Mouse (Mus musculus) CH12.LX (cell line): Measurements from ENCODE around the gene Olfr922. TPM values are rescaled to one million over a fixed set of nuclear protein-coding genes. Genes with fewer than 3 reads are reported as not detected.

Experiments
- DNase-seq: peaks from one replicate; pipeline ENCODE4 v3.0.0-alpha.2; 2013; ENCODE audit errors: extremely low read depth
- H3K27ac ChIP-seq: 2 replicates; pipeline ENCODE4 v1.5.1; 2012; ENCODE audit warnings: low read depth, mild to moderate bottlenecking, control low read depth, moderate library complexity; ENCODE audit not compliant: insufficient read depth
- H3K27me3 ChIP-seq: replicated peaks from 2 replicates; pipeline ENCODE3; 2012; ENCODE audit warnings: inconsistent platforms
- H3K36me3 ChIP-seq, 2 experiments: replicated peaks in 1 of 2; 2 replicates each; pipeline versions ENCODE3 to v1.6.1; 2012; ENCODE audit warnings: inconsistent platforms in 1 of 2, low read length in 1 of 2, mild to moderate bottlenecking in 1 of 2, mixed read lengths in 1 of 2, moderate library complexity in 1 of 2; ENCODE audit not compliant: control insufficient read depth in 1 of 2, insufficient read depth in 1 of 2
- H3K4me1 ChIP-seq, 2 experiments: 2 replicates each; pipeline ENCODE4 v1.6.1; 2012; ENCODE audit warnings: inconsistent platforms in 1 of 2, moderate library complexity in 1 of 2; ENCODE audit not compliant: insufficient read depth in 2 of 2, control insufficient read depth in 1 of 2
- H3K4me2 ChIP-seq: 2 replicates; pipeline ENCODE4 v1.6.1; 2012; ENCODE audit warnings: low read depth, mild to moderate bottlenecking, control low read depth; ENCODE audit not compliant: poor library complexity, insufficient read depth, severe bottlenecking
- H3K4me3 ChIP-seq, 3 experiments: fragments of 150-350 bp in 1 of 3; sonication (generic) in 1 of 3; replicated peaks in 1 of 3; 2 replicates each; pipeline versions ENCODE3 to v1.5.1; 2011 to 2012; ENCODE audit warnings: low read depth in 2 of 3, low read length in 2 of 3, mild to moderate bottlenecking in 2 of 3, moderate library complexity in 2 of 3, control low read depth in 1 of 3, improper control_type of control experiment in 1 of 3, inconsistent platforms in 1 of 3, mixed read lengths in 1 of 3; ENCODE audit not compliant: poor library complexity in 1 of 3
- H3K79me2 ChIP-seq: replicated peaks from 2 replicates; pipeline ENCODE4 v1.6.1; 2012; ENCODE audit warnings: mild to moderate bottlenecking, moderate library complexity; ENCODE audit not compliant: control insufficient read depth, poor library complexity, insufficient read depth, severe bottlenecking; ENCODE audit errors: extremely low read depth
- H3K9ac ChIP-seq: 2 replicates; pipeline ENCODE4 v1.6.1; 2012; ENCODE audit warnings: low read depth, mild to moderate bottlenecking, control low read depth, moderate library complexity; ENCODE audit not compliant: insufficient read depth
- H3K9me3 ChIP-seq: replicated peaks from 2 replicates; pipeline ENCODE3; 2012; ENCODE audit warnings: low read length, inconsistent platforms, mixed read lengths
- CHD2 ChIP-seq: IDR thresholded peaks from 2 replicates; pipeline ENCODE4 v1.6.1; 2011; ENCODE audit warnings: low read length, improper control_type of control experiment
- CTCF ChIP-seq, 2 experiments: IDR thresholded peaks in 1 of 2; conservative IDR thresholded peaks in 1 of 2; 2 replicates each; pipeline ENCODE4 v1.5.1; 2011 to 2012; ENCODE audit warnings: low read depth in 2 of 2, low read length in 2 of 2, improper control_type of control experiment in 1 of 2, inconsistent platforms in 1 of 2, mild to moderate bottlenecking in 1 of 2, moderate library complexity in 1 of 2
- E2F4 ChIP-seq: IDR thresholded peaks from 2 replicates; pipeline ENCODE4 v1.6.1; 2011; ENCODE audit warnings: low read depth, low read length, improper control_type of control experiment; ENCODE audit not compliant: insufficient replicate concordance
- ELF1 ChIP-seq: IDR thresholded peaks from 2 replicates; pipeline ENCODE4 v1.6.1; 2014; ENCODE audit warnings: low read depth, mild to moderate bottlenecking, inconsistent platforms, low read length, improper control_type of control experiment
- EP300 ChIP-seq: IDR thresholded peaks from 2 replicates; pipeline ENCODE4 v1.6.1; 2011; ENCODE audit warnings: low read length, improper control_type of control experiment
- ETS1 ChIP-seq: conservative IDR thresholded peaks from 2 replicates; pipeline ENCODE4 v1.6.1; 2012; ENCODE audit warnings: low read depth, mild to moderate bottlenecking, inconsistent platforms, low read length, improper control_type of control experiment, moderate library complexity
- GABPA ChIP-seq: IDR thresholded peaks from 2 replicates; pipeline ENCODE4 v1.6.1; 2012; ENCODE audit warnings: low read depth, low read length, improper control_type of control experiment, inconsistent platforms; ENCODE audit not compliant: insufficient replicate concordance
- KAT2A ChIP-seq: IDR thresholded peaks from 2 replicates; pipeline ENCODE4 v1.6.1; 2012; ENCODE audit warnings: low read length, improper control_type of control experiment, inconsistent platforms; ENCODE audit not compliant: insufficient replicate concordance
- MXI1 ChIP-seq: IDR thresholded peaks from 2 replicates; pipeline ENCODE4 v1.6.1; 2011; ENCODE audit warnings: mild to moderate bottlenecking, low read depth, low read length, improper control_type of control experiment
- NELFE ChIP-seq: IDR thresholded peaks from 2 replicates; pipeline ENCODE4 v1.6.1; 2011; ENCODE audit warnings: low read depth, low read length, improper control_type of control experiment
- NRF1 ChIP-seq: IDR thresholded peaks from 2 replicates; pipeline ENCODE4 v1.6.1; 2014; ENCODE audit warnings: low read depth, mild to moderate bottlenecking, inconsistent platforms, low read length, improper control_type of control experiment, moderate library complexity
- POLR2AphosphoS2 ChIP-seq: IDR thresholded peaks from 2 replicates; pipeline ENCODE4 v1.6.1; 2011; ENCODE audit warnings: low read depth, low read length, improper control_type of control experiment
- RAD21 ChIP-seq: IDR thresholded peaks from 2 replicates; pipeline ENCODE4 v1.6.1; 2011; ENCODE audit warnings: low read depth, mild to moderate bottlenecking, low read length, improper control_type of control experiment, moderate library complexity
- RCOR1 ChIP-seq: conservative IDR thresholded peaks from 2 replicates; pipeline ENCODE4 v1.6.1; 2012; ENCODE audit warnings: low read depth, mild to moderate bottlenecking, inconsistent platforms, low read length, improper control_type of control experiment
- SIN3A ChIP-seq: IDR thresholded peaks from 2 replicates; pipeline ENCODE4 v1.6.1; 2012; ENCODE audit warnings: low read length, improper control_type of control experiment, inconsistent platforms
- TBP ChIP-seq: conservative IDR thresholded peaks from 2 replicates; pipeline ENCODE4 v1.6.1; 2011; ENCODE audit warnings: low read depth, low read length, improper control_type of control experiment
- UBTF ChIP-seq: IDR thresholded peaks from 2 replicates; pipeline ENCODE4 v1.6.1; 2012; ENCODE audit warnings: low read depth, mild to moderate bottlenecking, inconsistent platforms, low read length, improper control_type of control experiment, moderate library complexity
- USF1 ChIP-seq: IDR thresholded peaks from 2 replicates; pipeline ENCODE4 v1.6.1; 2014; ENCODE audit warnings: low read depth, mild to moderate bottlenecking, inconsistent platforms, low read length, improper control_type of control experiment
- ZC3H11A ChIP-seq: IDR thresholded peaks from 2 replicates; pipeline ENCODE4 v1.6.1; 2012; ENCODE audit warnings: low read depth, mild to moderate bottlenecking, inconsistent platforms, low read length, improper control_type of control experiment
- ZMIZ1 ChIP-seq: IDR thresholded peaks from 2 replicates; pipeline ENCODE4 v1.6.1; 2012; ENCODE audit warnings: low read depth, mild to moderate bottlenecking, inconsistent platforms, low read length, improper control_type of control experiment
- ZNF384 ChIP-seq: IDR thresholded peaks from 2 replicates; pipeline ENCODE4 v1.6.1; 2012; ENCODE audit warnings: low read depth, low read length, improper control_type of control experiment, inconsistent platforms
- dilution Hi-C: fragments of 300-500 bp; cut with MboI; formaldehyde crosslinking; loops from 2 replicates; pipeline ENCODE4 v1.14.3; 2020; ENCODE audit warnings: low sequenced_read_pairs; ENCODE audit not compliant: extremely low pct_unique_long_range_greater_than_20kb, extremely low pct_ligation_motif_present
- in situ Hi-C: fragments of 300-500 bp; cut with MboI; formaldehyde crosslinking; loops from 3 replicates; pipeline ENCODE4 v1.14.3; 2019; ENCODE audit warnings: low sequenced_read_pairs, low pct_ligation_motif_present, low pct_unique_long_range_greater_than_20kb, mixed read lengths
- polyA plus RNA-seq: library from polyadenylated mRNA; unstranded; fragments of >175 nt; gene quantifications from 2 replicates; pipeline ENCODE4 v1.2.1, GENCODE M21; 2012; ENCODE audit warnings: low read depth; ENCODE audit not compliant: insufficient read length
- total RNA-seq, 2 experiments: library from RNA; depleted of rRNA; stranded (reverse); fragments of 300-350 nt in 1 of 2; fragments of >200 nt in 1 of 2; gene quantifications; 2 replicates each; pipeline ENCODE4 v1.2.3; 2012 to 2014

Olfr922 gene
- total and polyA plus RNA-seq, 3 experiments, result not detected

- Histone ChIP-seq H3K9ac (no peak overlapping the region), H3K9me3 (no peaks in the 10 kb centered on the region), H3K4me1 (no peaks in the 10 kb centered on the region), H3K36me3 (no peaks in the 10 kb centered on the region), H3K4me2 (no peak overlapping the region), H3K27ac (no peak overlapping the region), H3K27me3 (no peaks in the 10 kb centered on the region), H3K4me3 (no peak overlapping the region), H3K79me2 (no peaks in the 10 kb centered on the region)
- TF ChIP-seq SIN3A (no peak), ZC3H11A (no peak), ETS1 (no peak), MXI1 (no peak), E2F4 (no peak), ZNF384 (no peak), POLR2AphosphoS2 (no peak), KAT2A (no peak), NRF1 (no peak), TBP (no peak)
- no peak for DNase-seq
- dilution Hi-C loops (no loop called here), in situ Hi-C loops (no loop called here)
Measured at GRCm38 (mm10) chr9:38792689-38793088, 21.7 kb upstream of the Olfr922 start.

- in situ Hi-C loops (no loop called here), dilution Hi-C loops (no loop called here)
- Histone ChIP-seq H3K36me3 (no peaks in the 10 kb centered on the region), H3K79me2 (no peaks in the 10 kb centered on the region), H3K4me2 (no peak overlapping the region), H3K9me3 (no peaks in the 10 kb centered on the region), H3K27ac (no peak overlapping the region), H3K9ac (no peak overlapping the region), H3K4me3 (no peak overlapping the region), H3K27me3 (no peaks in the 10 kb centered on the region), H3K4me1 (no peaks in the 10 kb centered on the region)
- DNase-seq, result peak; percentile 11
- TF ChIP-seq KAT2A, result no peak
- TF ChIP-seq MXI1, result no peak
- peak; percentile 24 for TF ChIP-seq RAD21
- no peak for TF ChIP-seq ZC3H11A
- 0 out of 4 replicates have a peak, but pooled peaks of 1 of the 2 experiments have one; percentile 1 for TF ChIP-seq CTCF (conservative IDR thresholded peaks at IDR 0.05 in 1 of 2, IDR thresholded peaks at IDR 0.05 in 1 of 2; ENCODE audit: low read depth in 2 of 2, low read length in 2 of 2)
Measured at GRCm38 (mm10) chr9:38805696-38806095, 8.7 kb upstream of the Olfr922 start.

- H3K79me2 ChIP-seq, result no peaks in the 10 kb centered on the region
- DNase-seq, result no peak
- dilution Hi-C loops (no loop called here), in situ Hi-C loops (no loop called here)
- H3K4me1 ChIP-seq, result no peaks in the 10 kb centered on the region
- H3K36me3 ChIP-seq, result no peaks in the 10 kb centered on the region
- no peak overlapping the region for H3K9ac ChIP-seq
- H3K9me3 ChIP-seq, result no peaks in the 10 kb centered on the region
- TF ChIP-seq MXI1 (no peak), ZNF384 (no peak), GABPA (no peak), NELFE (no peak), ZMIZ1 (no peak), EP300 (no peak), USF1 (no peak), RCOR1 (no peak), ELF1 (no peak), CHD2 (no peak), ZC3H11A (no peak), UBTF (no peak)
- H3K4me3 ChIP-seq, result no peak overlapping the region
- H3K4me2 ChIP-seq, result no peak overlapping the region
- H3K27me3 ChIP-seq, result no peaks in the 10 kb centered on the region
- no peak overlapping the region for H3K27ac ChIP-seq
Measured at GRCm38 (mm10) chr9:38815458-38815986, 1.1 kb downstream of the Olfr922 start.
